Mouse (Mus musculus): ENCODE measurements around the gene Cela3b. TPM values are rescaled to one million over a fixed set of nuclear protein-coding genes. Genes with fewer than 3 reads are reported as not detected.
"Not testable (repeated sequence)": the region's sequence is repeated elsewhere in the genome, so short reads cannot be mapped to it uniquely, and the experiment has no call there.

Cela3b gene
- total RNA-seq, 2 experiments from 2014 or later, result not detected

GRCm38 (mm10) chr4:137436979-137437669 lies 6.8 kb upstream of the Cela3b start:
- DNase-seq, result no peak
- intact Hi-C loops (cut with DNase I; ENCODE audit: low total_unique reads), result no loop called here

GRCm38 (mm10) chr4:137432700-137433550 lies 2.6 kb upstream of the Cela3b start:
- DNase-seq; intact Hi-C loops (cut with DNase I; ENCODE audit: low total_unique reads): not testable (repeated sequence)

- intact Hi-C loops (cut with DNase I; ENCODE audit: low total_unique reads), result no loop called here
- DNase-seq, result no peak
These were observed 12.4 kb downstream of the Cela3b start for GRCm38 (mm10) chr4:137417712-137418564.

GRCm38 (mm10) chr4:137414936-137415335 lies 15.4 kb downstream of the Cela3b start:
- intact Hi-C loops (cut with DNase I; ENCODE audit: low total_unique reads), result no loop called here
- no peak for DNase-seq

GRCm38 (mm10) chr4:137412185-137412709 lies 18.1 kb downstream of the Cela3b start:
- DNase-seq; intact Hi-C loops (cut with DNase I; ENCODE audit: low total_unique reads): not testable (repeated sequence)

GRCm38 (mm10) chr4:137409691-137410090 lies 20.6 kb downstream of the Cela3b start, which contains the start of gene Cela3a:
TSS of gene Cela3a (minus strand) at chr4:137409791.
- intact Hi-C loops (cut with DNase I; ENCODE audit: low total_unique reads), result no loop called here
- no peak for DNase-seq

GRCm38 (mm10) chr4:137405571-137405970 lies 24.8 kb downstream of the Cela3b start:
- DNase-seq, result no peak
- intact Hi-C loops (cut with DNase I; ENCODE audit: low total_unique reads), result no loop called here

- intact Hi-C loops (cut with DNase I; ENCODE audit: low total_unique reads), result loop anchor here (10.0 kb wide), 1 partner anchor 82 kb away; no protein-coding TSS in a partner anchor
- DNase-seq, result peak; percentile 48
These were observed 33.5 kb downstream of the Cela3b start for GRCm38 (mm10) chr4:137396641-137397525.

GRCm38 (mm10) chr4:137393378-137394135 lies 36.8 kb downstream of the Cela3b start:
- DNase-seq, result peak; percentile 31
- intact Hi-C loops (cut with DNase I; ENCODE audit: low total_unique reads), result loop anchor here (10.0 kb wide), 1 partner anchor 79 kb away; no protein-coding TSS in a partner anchor

GRCm38 (mm10) chr4:137392874-137393273 lies 37.5 kb downstream of the Cela3b start:
- intact Hi-C loops (cut with DNase I; ENCODE audit: low total_unique reads), result loop anchor here (10.0 kb wide), 1 partner anchor 78 kb away; no protein-coding TSS in a partner anchor
- no peak for DNase-seq

- no peak for DNase-seq
- intact Hi-C loops (cut with DNase I; ENCODE audit: low total_unique reads), result loop anchor here (10.0 kb wide), 1 partner anchor 76 kb away; no protein-coding TSS in a partner anchor
These were observed 39.1 kb downstream of the Cela3b start for GRCm38 (mm10) chr4:137391287-137391686.

GRCm38 (mm10) chr4:137390196-137390595 lies 40.1 kb downstream of the Cela3b start:
- no peak for DNase-seq
- intact Hi-C loops (cut with DNase I; ENCODE audit: low total_unique reads), result loop anchor here (10.0 kb wide), 1 partner anchor 75 kb away; no protein-coding TSS in a partner anchor

GRCm38 (mm10) chr4:137388983-137389382 lies 41.4 kb downstream of the Cela3b start:
- DNase-seq, result no peak
- intact Hi-C loops (cut with DNase I; ENCODE audit: low total_unique reads), result no loop called here

GRCm38 (mm10) chr4:137388059-137388794 lies 42.1 kb downstream of the Cela3b start:
- peak; percentile 86 for DNase-seq
- intact Hi-C loops (cut with DNase I; ENCODE audit: low total_unique reads), result no loop called here

GRCm38 (mm10) chr4:137387482-137388058 lies 42.8 kb downstream of the Cela3b start:
- intact Hi-C loops (cut with DNase I; ENCODE audit: low total_unique reads), result no loop called here
- no peak for DNase-seq

Measured in gastrocnemius, postnatal 14 days (tissue).